In the genomic region with DNA sequence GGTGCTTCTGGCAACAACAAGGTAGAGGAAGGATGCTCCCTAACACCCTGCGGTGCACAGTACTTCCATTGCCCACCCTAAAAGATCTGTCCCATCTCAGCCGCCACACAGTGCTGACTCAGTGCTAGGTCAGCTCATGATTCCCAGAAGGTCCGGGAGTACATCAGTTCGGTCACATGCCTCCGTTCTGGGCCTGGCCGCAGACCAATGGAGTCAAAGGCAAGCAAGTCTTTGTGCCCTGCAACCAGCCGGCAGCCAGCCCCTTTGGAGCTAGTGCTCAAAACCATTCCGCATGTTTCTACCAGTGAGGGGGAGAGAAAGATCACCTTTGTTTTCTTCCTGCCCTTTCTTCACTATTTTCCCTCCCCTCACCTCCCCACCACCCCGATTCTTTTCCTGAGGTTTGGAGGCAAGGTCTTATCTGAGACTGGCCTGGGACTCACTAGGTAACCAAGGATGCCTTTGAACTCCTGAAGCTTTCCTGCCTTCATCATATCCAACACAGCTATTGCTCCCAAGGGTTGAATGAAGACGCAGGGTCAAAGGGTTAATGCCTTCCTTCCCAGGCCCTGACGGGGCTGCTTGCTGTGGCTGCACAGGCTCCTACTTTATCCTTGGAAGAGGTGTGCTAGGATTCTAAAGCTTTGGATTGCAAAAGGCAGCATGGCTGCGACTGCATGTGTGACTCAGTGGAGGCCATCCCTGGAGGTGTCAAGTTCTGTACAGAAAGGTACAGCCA, we compare ENCODE assay signal across 10 mouse cellular contexts. TPM values are rescaled to one million over a fixed set of nuclear protein-coding genes. Genes with fewer than 3 reads are reported as not detected.
DNase-seq lines count a peak whose midpoint lies in the region; ATAC-seq lines count a peak whose summit lies in the region.
"Had no signal": no experiment of that assay in that cellular context is flagged by ENCODE, and none has a peak within 500 bp of the region (broad histone marks: within the 10 kb centered on the region; RNA-seq: fewer than 3 reads in every experiment).

No protein-coding gene starts in this region.

- peak; percentile 56 for DNase-seq in adrenal gland, postnatal 14 days
- no peak for DNase-seq in adrenal gland, postnatal 36 days
- peak; percentile 45 for DNase-seq in midbrain, embryonic 11.5 days (ENCODE audit: low spot score, missing footprints)
- no peak for DNase-seq in midbrain, embryonic 14.5 days
- DNase-seq in yolk sac, embryonic 10.5 days (ENCODE audit: low spot score): peak; percentile 53
- DNase-seq in forebrain, embryonic 14.5 days (ENCODE audit: low spot score): no peak
- DNase-seq in left cerebral cortex, postnatal 14 days (ENCODE audit: low spot score in 2 of 2): no peak
- DNase-seq: lung, postnatal 4 days had no signal

- H3K4me1 ChIP-seq in midbrain, embryonic 11.5 days (ENCODE audit: control insufficient read depth, insufficient read depth, low read length): no peaks in the 10 kb centered on the region
- no peaks in the 10 kb centered on the region for H3K4me1 ChIP-seq in midbrain, embryonic 14.5 days (ENCODE audit: control insufficient read depth, insufficient read depth, low read length)
- peaks cover 67% of the 10 kb centered on the region for H3K4me1 ChIP-seq in heart, embryonic 16.5 days (ENCODE audit: control insufficient read depth, insufficient read depth, low read length)
- H3K4me1 ChIP-seq in forebrain, embryonic 14.5 days (ENCODE audit: control insufficient read depth, insufficient read depth, low read length): no peaks in the 10 kb centered on the region

- H3K4me2 ChIP-seq in midbrain, embryonic 11.5 days: no peak overlapping the region
- H3K4me2 ChIP-seq in midbrain, embryonic 14.5 days (ENCODE audit: low read length): no peak overlapping the region
- no peak overlapping the region; the same call in 1 of the 2 replicates for H3K4me2 ChIP-seq in heart, embryonic 16.5 days (ENCODE audit: low read depth, low read length)
- H3K4me2 ChIP-seq in forebrain, embryonic 14.5 days (ENCODE audit: low read length): no peak overlapping the region

- no peak overlapping the region for H3K27ac ChIP-seq in midbrain, embryonic 11.5 days (ENCODE audit: low read depth, low read length)
- no peak overlapping the region for H3K27ac ChIP-seq in midbrain, embryonic 14.5 days (replicated peaks; ENCODE audit: low read depth, low read length)
- H3K27ac ChIP-seq in heart, embryonic 16.5 days (ENCODE audit: low read length): no peak overlapping the region
- no peak overlapping the region for H3K27ac ChIP-seq in forebrain, embryonic 14.5 days (ENCODE audit: low read depth, low read length)
- H3K27ac ChIP-seq: forebrain, embryonic 10.5 days had no signal

- no peak overlapping the region for H3K9ac ChIP-seq in midbrain, embryonic 11.5 days (ENCODE audit: low read length)
- H3K9ac ChIP-seq in midbrain, embryonic 14.5 days (replicated peaks; ENCODE audit: low read length): no peak overlapping the region
- H3K9ac ChIP-seq in heart, embryonic 16.5 days (ENCODE audit: low read length): peak overlapping the region; percentile 27
- H3K9ac ChIP-seq in forebrain, embryonic 14.5 days (ENCODE audit: low read length): no peak overlapping the region

- H3K4me3 ChIP-seq in midbrain, embryonic 11.5 days (ENCODE audit: low read depth, low read length): no peak overlapping the region
- H3K4me3 ChIP-seq in midbrain, embryonic 14.5 days (replicated peaks; ENCODE audit: low read depth, low read length): no peak overlapping the region
- H3K4me3 ChIP-seq in heart, embryonic 16.5 days (ENCODE audit: low read length): no peak overlapping the region
- H3K4me3 ChIP-seq in forebrain, embryonic 14.5 days (ENCODE audit: low read depth, low read length): no peak overlapping the region
- H3K4me3 ChIP-seq: forebrain, embryonic 10.5 days had no signal

- H3K9me3 ChIP-seq in midbrain, embryonic 11.5 days (ENCODE audit: control insufficient read depth, low read length): no peaks in the 10 kb centered on the region
- no peaks in the 10 kb centered on the region for H3K9me3 ChIP-seq in midbrain, embryonic 14.5 days (ENCODE audit: control insufficient read depth, low read length)
- no peaks in the 10 kb centered on the region for H3K9me3 ChIP-seq in heart, embryonic 16.5 days (replicated peaks; ENCODE audit: control insufficient read depth, low read length)
- H3K9me3 ChIP-seq in forebrain, embryonic 14.5 days (replicated peaks; ENCODE audit: control insufficient read depth, low read length): no peaks in the 10 kb centered on the region
- H3K9me3 ChIP-seq: forebrain, embryonic 10.5 days had no signal

- intact Hi-C loops in left cerebral cortex, postnatal 14 days (cut with DNase I): no loop called here

- WGBS in midbrain, embryonic 11.5 days: 70% methylated on average over 12 of the region's 12 CpGs
- WGBS in midbrain, embryonic 14.5 days: 77% methylated on average over 12 of the region's 12 CpGs
- WGBS in heart, embryonic 16.5 days: 76% methylated on average over 12 of the region's 12 CpGs
- 80% methylated on average over 12 of the region's 12 CpGs for WGBS in forebrain, embryonic 14.5 days

- H3K36me3 ChIP-seq in midbrain, embryonic 11.5 days (ENCODE audit: control insufficient read depth, insufficient read depth, low read length): no peaks in the 10 kb centered on the region
- H3K36me3 ChIP-seq in midbrain, embryonic 14.5 days (ENCODE audit: control insufficient read depth, insufficient read depth, low read length): no peaks in the 10 kb centered on the region
- no peaks in the 10 kb centered on the region for H3K36me3 ChIP-seq in heart, embryonic 16.5 days (ENCODE audit: control insufficient read depth, insufficient read depth)
- H3K36me3 ChIP-seq in forebrain, embryonic 14.5 days (ENCODE audit: control insufficient read depth, insufficient read depth, low read length): no peaks in the 10 kb centered on the region
- H3K36me3 ChIP-seq: forebrain, embryonic 10.5 days had no signal

- ATAC-seq in midbrain, embryonic 11.5 days (ENCODE audit: low FRiP score): no peak
- ATAC-seq in midbrain, embryonic 14.5 days (ENCODE audit: low FRiP score, low TSS enrichment): no peak
- no peak for ATAC-seq in heart, embryonic 16.5 days (replicated peaks; ENCODE audit: extremely low read depth, insufficient read depth, low FRiP score)
- ATAC-seq in forebrain, embryonic 14.5 days: no peak

- no peaks in the 10 kb centered on the region for H3K27me3 ChIP-seq in midbrain, embryonic 11.5 days (ENCODE audit: control insufficient read depth, insufficient read depth, low read length)
- no peaks in the 10 kb centered on the region for H3K27me3 ChIP-seq in midbrain, embryonic 14.5 days (ENCODE audit: control insufficient read depth, insufficient read depth, low read length)
- H3K27me3 ChIP-seq in heart, embryonic 16.5 days (ENCODE audit: control insufficient read depth, insufficient read depth, low read length): no peaks in the 10 kb centered on the region
- no peaks in the 10 kb centered on the region for H3K27me3 ChIP-seq in forebrain, embryonic 14.5 days (replicated peaks; ENCODE audit: control insufficient read depth, insufficient read depth, low read length)

RNA-seq across cellular contexts. Expression of a gene that starts 16.6 kb away (rescaled TPM):
- 50.8 and 57.1 TPM in 2 replicates for total RNA-seq in adrenal gland, postnatal 14 days (2021)
- total RNA-seq in adrenal gland, postnatal 36 days (2021): 10 to 100 TPM; 54.0 to 66.8 TPM
- 33.5 and 34.7 TPM in 2 replicates for polyA plus RNA-seq in midbrain, embryonic 11.5 days (2014; fragmentation: Nextera tagmentation; extraction: Ambion mirVana)
- polyA plus RNA-seq in midbrain, embryonic 14.5 days (2014; fragmentation: Nextera tagmentation; extraction: Ambion mirVana): 241 and 275 TPM in 2 replicates
- 201 and 224 TPM in 2 replicates for polyA plus RNA-seq in heart, embryonic 16.5 days (2015; fragmentation: Nextera tagmentation; extraction: Ambion mirVana)
- polyA plus RNA-seq in forebrain, embryonic 14.5 days (2014; fragmentation: Nextera tagmentation; extraction: Ambion mirVana): 66.2 and 114 TPM in 2 replicates
- total RNA-seq in left cerebral cortex, postnatal 14 days (2021): 100 to 1,000 TPM; 260 to 273 TPM

Comparison
In these comparisons a context has a peak if more than half of its experiments do, and no peak if none do; other contexts are left out.
1. DNase-seq: peak in adrenal gland, postnatal 14 days (single experiment), midbrain, embryonic 11.5 days (single experiment) and yolk sac, embryonic 10.5 days (single experiment); none in adrenal gland, postnatal 36 days (0 of 2), midbrain, embryonic 14.5 days (single experiment), forebrain, embryonic 14.5 days (single experiment) and left cerebral cortex, postnatal 14 days (0 of 2).